Mouse (Mus musculus) heart, embryonic 16.5 days (tissue): ENCODE results near the gene Stpg3. TPM values are rescaled to one million over a fixed set of nuclear protein-coding genes. Genes with fewer than 3 reads are reported as not detected.

Experiments used
- ATAC-seq: fragments of 200-750 bp; cut with Nextera tagmentation; replicated peaks from 2 replicates; pipeline ENCODE4 v1.8.0; 2017; ENCODE audit warnings: moderate number of reproducible peaks; ENCODE audit not compliant: insufficient read depth, low FRiP score; ENCODE audit errors: extremely low read depth
- H3K27ac ChIP-seq: fragments of 300-500 bp; sonication (generic); 2 replicates; pipeline ENCODE4 v1.5.1; 2014; ENCODE audit warnings: mild to moderate bottlenecking, low read length, control low read depth, moderate library complexity
- H3K27me3 ChIP-seq: fragments of 300-500 bp; sonication (generic); 2 replicates; pipeline ENCODE4 v1.6.1; 2014; ENCODE audit warnings: low read length, mixed read lengths; ENCODE audit not compliant: control insufficient read depth, insufficient read depth
- H3K36me3 ChIP-seq: fragments of 300-500 bp; sonication (generic); 2 replicates; pipeline ENCODE4 v1.6.1; 2014; ENCODE audit not compliant: control insufficient read depth, insufficient read depth
- H3K4me1 ChIP-seq: fragments of 300-500 bp; sonication (generic); 2 replicates; pipeline ENCODE4 v1.6.1; 2014; ENCODE audit warnings: low read length, mixed read lengths; ENCODE audit not compliant: control insufficient read depth, insufficient read depth
- H3K4me2 ChIP-seq: fragments of 300-500 bp; sonication (generic); 2 replicates; pipeline ENCODE4 v1.6.1; 2014; ENCODE audit warnings: low read depth, mild to moderate bottlenecking, control low read depth, low read length
- H3K4me3 ChIP-seq: fragments of 300-500 bp; sonication (generic); 2 replicates; pipeline ENCODE4 v1.5.1; 2014; ENCODE audit warnings: mild to moderate bottlenecking, control low read depth, low read length
- H3K9ac ChIP-seq: fragments of 300-500 bp; sonication (generic); 2 replicates; pipeline ENCODE4 v1.6.1; 2014; ENCODE audit warnings: low read length, control low read depth
- H3K9me3 ChIP-seq: fragments of 300-500 bp; sonication (generic); replicated peaks from 2 replicates; pipeline ENCODE4 v1.6.1; 2016; ENCODE audit warnings: low read length; ENCODE audit not compliant: control insufficient read depth
- WGBS: fragments of 180-500 bp; shearing (Covaris S2); extraction: QIAGEN DNeasy Blood & Tissue Kit; methylation state at CpG from one replicate; pipeline ENCODE4 v1.1.7; 2014; 5-methylcytosine and 5-hydroxymethylcytosine counted together
- polyA plus RNA-seq: library from polyadenylated mRNA; unstranded; fragments of >200 nt; fragmentation: Nextera tagmentation; extraction: Ambion mirVana; gene quantifications from 2 replicates; pipeline ENCODE4 v1.2.1, GENCODE M21; 2015

Stpg3 gene
- polyA plus RNA-seq, 1 experiment from 2014 or later: not detected

DNA sequence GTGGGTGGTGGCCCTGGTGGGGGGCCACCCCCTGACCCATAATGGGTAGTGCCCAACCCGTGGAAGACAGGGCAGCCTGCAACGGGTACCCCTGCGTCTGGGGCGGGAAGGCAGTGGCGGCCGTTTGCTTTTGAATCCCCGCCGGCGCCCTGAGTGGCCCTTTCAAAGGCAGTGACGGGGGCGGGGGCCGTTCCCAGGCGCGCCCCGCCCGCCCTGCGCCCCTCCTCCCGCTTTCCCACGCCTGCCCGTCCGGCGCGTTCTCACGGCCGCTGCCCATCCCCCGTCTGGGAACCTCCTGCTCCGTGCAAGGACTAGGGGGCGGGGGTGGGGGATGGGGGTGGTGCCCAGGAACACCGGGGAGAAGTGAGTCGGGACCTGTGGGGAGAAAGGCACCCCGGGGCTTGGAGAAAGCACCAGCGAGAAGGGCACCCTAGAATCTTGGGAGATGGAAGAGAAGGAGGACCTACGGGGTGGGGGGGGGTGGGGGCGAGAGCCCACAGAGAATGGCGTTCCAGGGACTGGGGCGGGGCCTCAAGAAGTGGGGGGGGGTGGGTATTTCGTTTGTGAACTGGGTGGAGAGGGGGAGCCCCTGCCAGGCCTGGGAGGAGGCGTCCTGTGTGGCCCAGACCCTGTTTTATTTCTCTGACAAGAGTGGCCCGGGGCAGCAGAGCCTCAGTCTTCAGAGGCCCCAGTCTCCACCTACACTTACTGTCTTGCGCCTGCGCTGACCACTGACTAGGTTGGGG, 46.3 kb downstream of the Stpg3 start:
- no peaks in the 10 kb centered on the region for H3K27me3 ChIP-seq
- ATAC-seq: peak; percentile 68
- H3K4me3 ChIP-seq: peak overlapping the region; percentile 55
- H3K4me2 ChIP-seq: peak overlapping the region; percentile 76
- WGBS: 1% methylated on average over 24 of the region's 41 CpGs
- H3K36me3 ChIP-seq: no peaks in the 10 kb centered on the region
- H3K4me1 ChIP-seq: peaks cover 38% of the 10 kb centered on the region
- peak overlapping the region; percentile 79 for H3K9ac ChIP-seq
- H3K9me3 ChIP-seq: no peaks in the 10 kb centered on the region
- H3K27ac ChIP-seq: peak overlapping the region; percentile 81

DNA sequence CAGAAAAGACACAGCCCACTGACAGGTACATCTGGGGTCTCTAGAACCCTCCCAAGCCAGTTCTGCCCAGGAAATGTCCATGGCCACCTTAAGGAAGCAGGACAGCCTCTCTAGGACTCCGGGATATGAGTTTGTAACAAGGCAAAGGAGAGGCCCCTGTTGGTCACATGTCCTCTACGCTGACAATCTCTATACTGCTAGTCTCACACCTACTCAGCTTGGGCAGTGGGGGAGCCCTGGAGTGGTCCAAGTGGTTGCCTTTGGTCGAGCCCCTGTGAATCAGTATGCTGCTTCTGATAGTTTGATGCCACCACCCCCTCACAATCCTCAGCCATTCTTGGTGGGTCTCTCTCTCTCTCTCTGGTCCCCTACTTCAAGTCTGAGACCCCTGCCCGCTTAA, 47.0 kb downstream of the Stpg3 start:
- no peaks in the 10 kb centered on the region for H3K27me3 ChIP-seq
- H3K9ac ChIP-seq: peak overlapping the region; percentile 79
- peak; percentile 34 for ATAC-seq
- peak overlapping the region; percentile 81 for H3K27ac ChIP-seq
- H3K36me3 ChIP-seq: no peaks in the 10 kb centered on the region
- H3K4me2 ChIP-seq: peak overlapping the region; percentile 76
- H3K4me3 ChIP-seq: peak overlapping the region; percentile 55
- H3K9me3 ChIP-seq: no peaks in the 10 kb centered on the region
- 24% methylated on average over 4 of the region's 4 CpGs for WGBS
- H3K4me1 ChIP-seq: peaks cover 39% of the 10 kb centered on the region

Other genes starting within 250 kb of the Stpg3 start
- 125 and 150 TPM in 2 replicates for gene Mrpl41, start 239.5 kb downstream of the Stpg3 start, polyA plus RNA-seq
- gene Pnpla7, start 238.6 kb downstream of the Stpg3 start, polyA plus RNA-seq: 12.5 and 13.2 TPM in 2 replicates
- gene Nsmf, start 160.3 kb downstream of the Stpg3 start, polyA plus RNA-seq: 59.3 and 62.9 TPM in 2 replicates
- gene Entpd8, start 134.3 kb downstream of the Stpg3 start, polyA plus RNA-seq: 0.30 TPM in 1 of 2 replicates, not detected in the other
- 0.19 TPM in 1 of 2 replicates, not detected in the other for gene Noxa1, start 119.5 kb downstream of the Stpg3 start, polyA plus RNA-seq
- 16.2 and 18.1 TPM in 2 replicates for gene Nrarp, start 33.9 kb downstream of the Stpg3 start, polyA plus RNA-seq
- gene Tor4a, start 17.8 kb downstream of the Stpg3 start, polyA plus RNA-seq: 8.5 and 10.0 TPM in 2 replicates
- 79.1 and 81.9 TPM in 2 replicates for gene Nelfb, start 3.1 kb downstream of the Stpg3 start, polyA plus RNA-seq
- gene Fam166a, start 4.1 kb upstream of the Stpg3 start, polyA plus RNA-seq: 1.1 TPM in 1 of 2 replicates, not detected in the other
- 474 and 482 TPM in 2 replicates for gene Tubb4b, start 10.1 kb upstream of the Stpg3 start, polyA plus RNA-seq
- gene Slc34a3, start 19.7 kb upstream of the Stpg3 start, polyA plus RNA-seq: not detected in 2 replicates
- gene Rnf224, start 22.1 kb upstream of the Stpg3 start, polyA plus RNA-seq: not detected in 2 replicates
- gene Rnf208, start 27.6 kb upstream of the Stpg3 start, polyA plus RNA-seq: 3.7 and 5.2 TPM in 2 replicates
- 0.17 TPM in 1 of 2 replicates, not detected in the other for gene Cysrt1, start 27.8 kb upstream of the Stpg3 start, polyA plus RNA-seq
- 2.2 and 3.1 TPM in 2 replicates for gene AL732309.1, start 32.2 kb upstream of the Stpg3 start, polyA plus RNA-seq
- gene Tmem203, start 40.8 kb upstream of the Stpg3 start, polyA plus RNA-seq: 15.1 and 16.4 TPM in 2 replicates
- gene Tprn, start 48.0 kb upstream of the Stpg3 start, polyA plus RNA-seq: 4.3 and 5.9 TPM in 2 replicates
- gene Ssna1, start 57.8 kb upstream of the Stpg3 start, polyA plus RNA-seq: 154 and 157 TPM in 2 replicates
- 80.5 and 86.6 TPM in 2 replicates for gene Anapc2, start 57.8 kb upstream of the Stpg3 start, polyA plus RNA-seq
- not detected in 2 replicates for gene Tmem210, start 73.5 kb upstream of the Stpg3 start, polyA plus RNA-seq
- 0.89 and 1.2 TPM in 2 replicates for gene Lrrc26, start 75.3 kb upstream of the Stpg3 start, polyA plus RNA-seq
- gene Grin1, start 104.5 kb upstream of the Stpg3 start, polyA plus RNA-seq: 0.14 TPM in 1 of 2 replicates, not detected in the other
- gene Man1b1, start 117.7 kb upstream of the Stpg3 start, polyA plus RNA-seq: 24.7 and 28.4 TPM in 2 replicates
- 10.3 and 10.6 TPM in 2 replicates for gene Dpp7, start 141.7 kb upstream of the Stpg3 start, polyA plus RNA-seq
- gene Uap1l1, start 151.0 kb upstream of the Stpg3 start, polyA plus RNA-seq: 18.8 and 19.3 TPM in 2 replicates
- 21.1 and 22.5 TPM in 2 replicates for gene Sapcd2, start 157.7 kb upstream of the Stpg3 start, polyA plus RNA-seq
- gene Entpd2, start 181.2 kb upstream of the Stpg3 start, polyA plus RNA-seq: 3.4 and 4.0 TPM in 2 replicates
- 30.8 TPM in 2 replicates for gene Npdc1, start 184.7 kb upstream of the Stpg3 start, polyA plus RNA-seq
- gene Fut7, start 208.6 kb upstream of the Stpg3 start, polyA plus RNA-seq: 0.35 and 0.46 TPM in 2 replicates
- gene Abca2, start 214.1 kb upstream of the Stpg3 start, polyA plus RNA-seq: 5.4 and 5.8 TPM in 2 replicates
- 8.0 and 17.9 TPM in 2 replicates for gene Clic3, start 242.2 kb upstream of the Stpg3 start, polyA plus RNA-seq
- gene Paxx, start 246.5 kb upstream of the Stpg3 start, polyA plus RNA-seq: 37.6 and 40.4 TPM in 2 replicates